Mouse (Mus musculus) myocyte (in vitro differentiated cells): ENCODE measurements at regions not wholly inside any gene's neighbourhood (a gene's known extent, or its start where the extent isn't known, plus 50 kb on each side); places are given as distances from the start of the nearest gene placed in this dataset.

ENCODE experiments used
- CEBPB ChIP-seq: IDR thresholded peaks from 2 replicates; pipeline ENCODE4 v1.6.1; 2011; ENCODE audit warnings: mild to moderate bottlenecking, moderate library complexity; ENCODE audit not compliant: poor library complexity, insufficient read depth, severe bottlenecking
- E2F4 ChIP-seq: IDR thresholded peaks from one replicate; pipeline ENCODE4 v1.6.1; 2011; ENCODE audit warnings: mild to moderate bottlenecking, control low read depth, moderate library complexity; ENCODE audit not compliant: insufficient read depth
- MAX ChIP-seq: IDR thresholded peaks from one replicate; pipeline ENCODE4 v1.6.1; 2011; ENCODE audit warnings: low read depth, mild to moderate bottlenecking, control low read depth
- POLR2A ChIP-seq: IDR thresholded peaks from one replicate; pipeline ENCODE4 v1.6.1; 2011; ENCODE audit warnings: low read depth, mild to moderate bottlenecking, control low read depth, moderate library complexity; ENCODE audit not compliant: insufficient read length
- POLR2AphosphoS2 ChIP-seq: IDR thresholded peaks from one replicate; pipeline ENCODE4 v1.6.1; 2011; ENCODE audit warnings: low read depth, control low read depth; ENCODE audit not compliant: insufficient read length
- TCF12 ChIP-seq: IDR thresholded peaks from one replicate; pipeline ENCODE4 v1.6.1; 2011; ENCODE audit warnings: mild to moderate bottlenecking, control low read depth; ENCODE audit not compliant: poor library complexity, insufficient read depth, severe bottlenecking
- TCF3 ChIP-seq: IDR thresholded peaks from one replicate; pipeline ENCODE4 v1.6.1; 2011; ENCODE audit warnings: low read depth, control low read depth; ENCODE audit not compliant: insufficient read length
- USF1 ChIP-seq: IDR thresholded peaks from one replicate; pipeline ENCODE4 v1.6.1; 2011; ENCODE audit warnings: low read depth, mild to moderate bottlenecking, control low read depth, moderate library complexity

GRCm38 (mm10) chr12:27104925-27105571, 237.3 kb downstream of the Sox11 start:
- TF ChIP-seq POLR2A (no peak), TCF3 (no peak), POLR2AphosphoS2 (no peak), CEBPB (no peak), USF1 (no peak), E2F4 (no peak), TCF12 (no peak), MAX (no peak)
